Mouse (Mus musculus) heart, adult 2 months (tissue): ENCODE measurements at regions not wholly inside any gene's neighbourhood (a gene's known extent, or its start where the extent isn't known, plus 50 kb on each side); places are given as distances from the start of the nearest gene placed in this dataset.
"Not testable (repeated sequence)": the region's sequence is repeated elsewhere in the genome, so short reads cannot be mapped to it uniquely, and the experiment has no call there.

Experiments used
- DNase-seq, 2 experiments: peaks; one replicate each; pipeline ENCODE4 v3.0.0; 2021
- H3K27ac ChIP-seq: fragments of 200-600 bp; 2 replicates; pipeline ENCODE4 v1.8.1; 2022
- H3K27me3 ChIP-seq: fragments of 200-500 bp; 2 replicates; pipeline ENCODE4 v1.6.1; 2012; ENCODE audit warnings: mild to moderate bottlenecking, low read length, inconsistent platforms, mixed read lengths; ENCODE audit not compliant: control insufficient read depth, insufficient read depth
- H3K36me3 ChIP-seq: fragments of 200-500 bp; 2 replicates; pipeline ENCODE4 v1.6.1; 2012; ENCODE audit warnings: low read length, inconsistent platforms; ENCODE audit not compliant: control insufficient read depth, insufficient read depth
- H3K4me1 ChIP-seq: fragments of 200-500 bp; 2 replicates; pipeline ENCODE4 v1.6.1; 2011; ENCODE audit warnings: low read length; ENCODE audit not compliant: control insufficient read depth, insufficient read depth
- H3K4me3 ChIP-seq: fragments of 200-600 bp; 2 replicates; pipeline ENCODE4 v1.8.1; 2022
- H3K79me2 ChIP-seq: fragments of 200-500 bp; replicated peaks from 2 replicates; pipeline ENCODE4 v1.6.1; 2012; ENCODE audit warnings: mild to moderate bottlenecking, inconsistent platforms, low read length, moderate library complexity, mixed read lengths; ENCODE audit not compliant: control insufficient read depth, insufficient read depth
- H3K9ac ChIP-seq: fragments of 200-500 bp; 2 replicates; pipeline ENCODE4 v1.6.1; 2012; ENCODE audit warnings: low read depth, mild to moderate bottlenecking, control low read depth, inconsistent platforms, low read length, mixed read lengths
- CTCF ChIP-seq: fragments of 200-600 bp; IDR thresholded peaks from 2 replicates; pipeline ENCODE4 v1.8.1; 2022; ENCODE audit warnings: antibody characterized with exemption, mild to moderate bottlenecking, moderate library complexity
- EP300 ChIP-seq: fragments of 200-500 bp; IDR thresholded peaks from 2 replicates; pipeline ENCODE4 v1.6.1; 2011; ENCODE audit warnings: low read depth, low read length, control low read depth; ENCODE audit not compliant: insufficient read depth
- POLR2A ChIP-seq: fragments of 200-500 bp; IDR thresholded peaks from 2 replicates; pipeline ENCODE4 v1.6.1; 2011; ENCODE audit warnings: mild to moderate bottlenecking, low read depth, low read length, control low read depth; ENCODE audit not compliant: insufficient read depth
- WGBS: fragments of 180-500 bp; shearing (Covaris S2); methylation state at CpG from one replicate; pipeline ENCODE4 v1.1.7; 2018; 5-methylcytosine and 5-hydroxymethylcytosine counted together
- intact Hi-C: fragments of 180-260 bp; cut with DNase I; formaldehyde crosslinking; loops from one replicate; pipeline ENCODE4 v1.15.1; 2025
- microRNA-seq, 2 experiments: library from miRNA; unstranded; fragments of <30 nt; microRNA quantifications; one replicate each; pipeline ENCODE4 v1.2.0; 2021

GRCm38 (mm10) chr8:97234551-97235107, 1346.3 kb upstream of the Got2 start:
- Histone ChIP-seq H3K4me1 (no peaks in the 10 kb centered on the region), H3K27ac (no peak overlapping the region), H3K9ac (no peak overlapping the region), H3K27me3 (no peaks in the 10 kb centered on the region), H3K4me3 (no peak overlapping the region), H3K79me2 (no peaks in the 10 kb centered on the region), H3K36me3 (no peaks in the 10 kb centered on the region)
- intact Hi-C loops = no loop called here
- no peak for DNase-seq
- 70% methylated on average over 4 of the region's 4 CpGs for WGBS
- TF ChIP-seq EP300 (no peak), CTCF (no peak), POLR2A (no peak)

GRCm38 (mm10) chr8:97232619-97233376, 1344.5 kb upstream of the Got2 start:
- H3K9ac ChIP-seq = no peak overlapping the region
- H3K27ac ChIP-seq = no peak overlapping the region
- no peak for DNase-seq
- no peaks in the 10 kb centered on the region for H3K27me3 ChIP-seq
- H3K4me1 ChIP-seq = no peaks in the 10 kb centered on the region
- no peak for TF ChIP-seq CTCF
- TF ChIP-seq POLR2A = no peak
- no peak for TF ChIP-seq EP300
- H3K4me3 ChIP-seq = no peak overlapping the region
- WGBS = 57% methylated on average over 2 of the region's 2 CpGs
- intact Hi-C loops = no loop called here
- H3K79me2 ChIP-seq = no peaks in the 10 kb centered on the region
- no peaks in the 10 kb centered on the region for H3K36me3 ChIP-seq

GRCm38 (mm10) chr8:97231652-97232051, 1343.3 kb upstream of the Got2 start:
- TF ChIP-seq CTCF = no peak
- no peak for TF ChIP-seq POLR2A
- no peak for TF ChIP-seq EP300
- no peak for DNase-seq
- H3K27me3 ChIP-seq = no peaks in the 10 kb centered on the region
- no peaks in the 10 kb centered on the region for H3K36me3 ChIP-seq
- no peaks in the 10 kb centered on the region for H3K79me2 ChIP-seq
- H3K9ac ChIP-seq = no peak overlapping the region
- H3K4me3 ChIP-seq = no peak overlapping the region
- H3K27ac ChIP-seq = no peak overlapping the region
- intact Hi-C loops = no loop called here
- no peaks in the 10 kb centered on the region for H3K4me1 ChIP-seq
- 77% methylated on average over 5 of the region's 5 CpGs for WGBS

GRCm38 (mm10) chr8:97191806-97192205, 1303.5 kb upstream of the Got2 start:
- Histone ChIP-seq H3K79me2 (no peaks in the 10 kb centered on the region), H3K36me3 (no peaks in the 10 kb centered on the region), H3K4me1 (no peaks in the 10 kb centered on the region), H3K4me3 (no peak overlapping the region), H3K27ac (no peak overlapping the region), H3K9ac (no peak overlapping the region), H3K27me3 (no peaks in the 10 kb centered on the region)
- WGBS = 78% methylated on average over 1 of the region's 1 CpGs
- intact Hi-C loops = no loop called here
- TF ChIP-seq POLR2A = no peak
- no peak for TF ChIP-seq CTCF
- TF ChIP-seq EP300 = no peak
- DNase-seq = no peak

GRCm38 (mm10) chr8:97183831-97184230, 1295.5 kb upstream of the Got2 start:
- H3K27ac ChIP-seq, intact Hi-C loops, H3K27me3 ChIP-seq, DNase-seq, H3K79me2 ChIP-seq, H3K4me3 ChIP-seq, H3K36me3 ChIP-seq, H3K9ac ChIP-seq, H3K4me1 ChIP-seq: not testable (repeated sequence)
- 83% methylated on average over 13 of the region's 13 CpGs for WGBS

GRCm38 (mm10) chr8:97182456-97182855, 1294.1 kb upstream of the Got2 start:
- H3K27me3 ChIP-seq, H3K79me2 ChIP-seq, H3K36me3 ChIP-seq, H3K4me3 ChIP-seq, H3K9ac ChIP-seq, H3K4me1 ChIP-seq, H3K27ac ChIP-seq, DNase-seq, intact Hi-C loops: not testable (repeated sequence)

Small RNA genes lying in the stretch of these regions (microRNA-seq; reads per million reads assigned to microRNA genes)
- gene Gm26399 = 0 reads per million in 2 experiments
